Mouse (Mus musculus) ES-Bruce4 (cell line): ENCODE measurements around the gene Catsperz. TPM values are rescaled to one million over a fixed set of nuclear protein-coding genes. Genes with fewer than 3 reads are reported as not detected.

Experiments
- H3K27ac ChIP-seq: 2 replicates; pipeline ENCODE4 v1.5.1; 2012; ENCODE audit warnings: low read length, inconsistent platforms; ENCODE audit not compliant: insufficient read depth
- H3K27me3 ChIP-seq: 2 replicates; pipeline ENCODE4 v1.6.1; 2012; ENCODE audit warnings: mild to moderate bottlenecking, low read length, inconsistent platforms; ENCODE audit not compliant: control insufficient read depth, poor library complexity, insufficient read depth, severe bottlenecking
- H3K36me3 ChIP-seq: 2 replicates; pipeline ENCODE4 v1.6.1; 2012; ENCODE audit warnings: inconsistent platforms, mild to moderate bottlenecking, low read length, moderate library complexity; ENCODE audit not compliant: control insufficient read depth, poor library complexity, insufficient read depth, severe bottlenecking
- H3K4me1 ChIP-seq: one replicate; pipeline ENCODE4 v1.8.1; 2011; ENCODE audit warnings: low read length; ENCODE audit not compliant: control insufficient read depth, insufficient read depth
- H3K4me3 ChIP-seq: 2 replicates; pipeline ENCODE4 v1.5.1; 2011; ENCODE audit warnings: low read depth, mild to moderate bottlenecking, low read length
- H3K9ac ChIP-seq: 2 replicates; pipeline ENCODE4 v1.6.1; 2012; ENCODE audit warnings: low read depth, mild to moderate bottlenecking, inconsistent platforms; ENCODE audit not compliant: poor library complexity, severe bottlenecking
- H3K9me3 ChIP-seq: replicated peaks from 2 replicates; pipeline ENCODE4 v1.6.1; 2012; ENCODE audit warnings: mild to moderate bottlenecking, low read length, inconsistent platforms; ENCODE audit not compliant: control insufficient read depth, poor library complexity, insufficient read depth, severe bottlenecking
- CTCF ChIP-seq: IDR thresholded peaks from one replicate; pipeline ENCODE4 v1.8.1; 2011; ENCODE audit warnings: low read depth, low read length
- EP300 ChIP-seq: IDR thresholded peaks from 2 replicates; pipeline ENCODE4 v1.6.1; 2011; ENCODE audit warnings: low read depth, low read length; ENCODE audit not compliant: insufficient read depth
- POLR2A ChIP-seq: IDR thresholded peaks from one replicate; pipeline ENCODE4 v1.8.1; 2011; ENCODE audit warnings: low read length; ENCODE audit not compliant: insufficient read depth
- polyA plus RNA-seq: library from polyadenylated mRNA; stranded (reverse); fragments of >200 nt; gene quantifications from 2 replicates; pipeline ENCODE4 v1.2.4, GENCODE M21; 2011; ENCODE audit warnings: low read depth; ENCODE audit not compliant: missing spikeins, insufficient read depth, insufficient read length

Gene Catsperz
- polyA plus RNA-seq, 1 experiment, result 1.8 TPM

GRCm38 (mm10) chr19:6949951-6950350 is 24.8 kb upstream of the Catsperz start:
- Histone ChIP-seq H3K27ac (no peak overlapping the region), H3K9me3 (no peaks in the 10 kb centered on the region), H3K27me3 (no peaks in the 10 kb centered on the region), H3K9ac (no peak overlapping the region), H3K4me3 (no peak overlapping the region), H3K36me3 (no peaks in the 10 kb centered on the region), H3K4me1 (peaks cover 3% of the 10 kb centered on the region)
- no peak for TF ChIP-seq CTCF
- TF ChIP-seq EP300, result no peak
- no peak for TF ChIP-seq POLR2A

- Histone ChIP-seq H3K4me1 (peaks cover 3% of the 10 kb centered on the region), H3K27me3 (no peaks in the 10 kb centered on the region), H3K9me3 (no peaks in the 10 kb centered on the region), H3K9ac (no peak overlapping the region), H3K27ac (no peak overlapping the region), H3K36me3 (no peaks in the 10 kb centered on the region), H3K4me3 (no peak overlapping the region)
- TF ChIP-seq POLR2A (no peak), CTCF (no peak), EP300 (no peak)
Observed at GRCm38 (mm10) chr19:6949532-6949931, 24.4 kb upstream of the Catsperz start.

- no peak overlapping the region for H3K4me3 ChIP-seq
- no peaks in the 10 kb centered on the region for H3K36me3 ChIP-seq
- H3K27ac ChIP-seq, result peak overlapping the region; percentile 51
- no peaks in the 10 kb centered on the region for H3K27me3 ChIP-seq
- TF ChIP-seq EP300, result no peak
- TF ChIP-seq CTCF, result no peak
- no peak for TF ChIP-seq POLR2A
- H3K9me3 ChIP-seq, result no peaks in the 10 kb centered on the region
- peaks cover 3% of the 10 kb centered on the region for H3K4me1 ChIP-seq
- H3K9ac ChIP-seq, result 0 out of 2 replicates have a peak overlapping the region, but pooled peaks have one; percentile 6
Observed at GRCm38 (mm10) chr19:6948186-6948585, 23.0 kb upstream of the Catsperz start.

GRCm38 (mm10) chr19:6947742-6948141 is 22.6 kb upstream of the Catsperz start:
- Histone ChIP-seq H3K4me1 (peaks cover 3% of the 10 kb centered on the region), H3K36me3 (no peaks in the 10 kb centered on the region), H3K27ac (peak overlapping the region; percentile 51), H3K27me3 (no peaks in the 10 kb centered on the region), H3K9ac (0 out of 2 replicates have a peak overlapping the region, but pooled peaks have one; percentile 6), H3K4me3 (no peak overlapping the region), H3K9me3 (no peaks in the 10 kb centered on the region)
- TF ChIP-seq POLR2A (no peak), EP300 (0 out of 2 replicates have a peak, but pooled peaks have one; percentile 5)

GRCm38 (mm10) chr19:6943709-6944108 is 18.5 kb upstream of the Catsperz start:
- H3K9ac ChIP-seq, result no peak overlapping the region
- no peaks in the 10 kb centered on the region for H3K9me3 ChIP-seq
- no peaks in the 10 kb centered on the region for H3K27me3 ChIP-seq
- no peak overlapping the region for H3K4me3 ChIP-seq
- TF ChIP-seq POLR2A, result no peak
- H3K36me3 ChIP-seq, result no peaks in the 10 kb centered on the region
- H3K4me1 ChIP-seq, result peaks cover 3% of the 10 kb centered on the region
- no peak overlapping the region for H3K27ac ChIP-seq

DNA sequence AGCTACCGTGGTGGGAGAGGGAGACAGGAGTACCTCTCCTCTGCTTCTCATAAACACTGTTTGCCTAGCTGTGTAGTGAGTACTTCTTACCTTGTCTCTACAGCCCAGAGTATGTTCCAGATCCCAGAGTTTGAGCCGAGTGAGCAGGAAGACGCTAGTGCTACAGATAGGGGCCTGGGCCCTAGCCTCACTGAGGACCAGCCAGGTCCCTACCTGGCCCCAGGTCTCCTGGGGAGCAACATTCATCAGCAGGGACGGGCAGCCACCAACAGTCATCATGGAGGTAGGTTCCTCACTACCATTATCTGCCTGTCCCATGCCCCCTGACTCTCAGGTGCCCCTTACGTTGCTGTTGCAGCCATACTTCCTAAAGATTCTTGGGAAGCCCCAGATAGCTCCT is 17.6 kb upstream of the Catsperz start:
- H3K36me3 ChIP-seq, result no peaks in the 10 kb centered on the region
- H3K4me1 ChIP-seq, result no peaks in the 10 kb centered on the region
- H3K9me3 ChIP-seq, result no peaks in the 10 kb centered on the region
- peak overlapping the region; percentile 86 for H3K9ac ChIP-seq
- peak overlapping the region; percentile 62 for H3K4me3 ChIP-seq
- no peak overlapping the region for H3K27ac ChIP-seq
- H3K27me3 ChIP-seq, result no peaks in the 10 kb centered on the region
- TF ChIP-seq POLR2A (no peak), EP300 (no peak), CTCF (no peak)
